Mouse (Mus musculus) adrenal gland, adult 2 months (tissue): ENCODE measurements around the gene Aqp3. TPM values are rescaled to one million over a fixed set of nuclear protein-coding genes. Genes with fewer than 3 reads are reported as not detected.

Experiments
- DNase-seq: peaks from one replicate; pipeline ENCODE4 v3.0.0; 2021
- polyA plus RNA-seq: library from polyadenylated mRNA; depleted of rRNA; stranded (reverse); fragments of >200 nt; gene quantifications from 2 replicates; pipeline ENCODE4 v1.2.3, GENCODE M21; 2012; rRNA removed
- total RNA-seq, 2 experiments: library from RNA; stranded (reverse); gene quantifications; 2 replicates each; pipeline ENCODE4 v1.2.3; 2021

Gene Aqp3
- total and polyA plus RNA-seq, 3 experiments, result 0.22 to 0.28 TPM; not detected in 1

- no peak for DNase-seq
These were observed 34.6 kb downstream of the Aqp3 start for GRCm38 (mm10) chr4:41063351-41063750.

GRCm38 (mm10) chr4:41057361-41057760 is 40.6 kb downstream of the Aqp3 start:
- DNase-seq, result no peak

- no peak for DNase-seq
These were observed 41.1 kb downstream of the Aqp3 start for GRCm38 (mm10) chr4:41056742-41057332.

- DNase-seq, result no peak
These were observed 41.7 kb downstream of the Aqp3 start for GRCm38 (mm10) chr4:41056253-41056652.

GRCm38 (mm10) chr4:41055111-41055510 is 42.9 kb downstream of the Aqp3 start:
- DNase-seq, result no peak

GRCm38 (mm10) chr4:41051781-41052180 is 46.2 kb downstream of the Aqp3 start:
- DNase-seq, result no peak

- peak; percentile 81 for DNase-seq
These were observed 47.0 kb downstream of the Aqp3 start for GRCm38 (mm10) chr4:41050726-41051675.

GRCm38 (mm10) chr4:41048926-41049325 is 49.1 kb downstream of the Aqp3 start:
- peak; percentile 47 for DNase-seq

GRCm38 (mm10) chr4:41047524-41048271 is 50.3 kb downstream of the Aqp3 start, which contains the start of gene Aqp7:
Gene Aqp7 (minus strand): TSS chr4:41048139.
- peak; percentile 46 for DNase-seq

GRCm38 (mm10) chr4:41046254-41046795 is 51.7 kb downstream of the Aqp3 start:
- DNase-seq, result no peak

- no peak for DNase-seq
These were observed 52.7 kb downstream of the Aqp3 start for GRCm38 (mm10) chr4:41045288-41045687.

- no peak for DNase-seq
These were observed 54.0 kb downstream of the Aqp3 start for GRCm38 (mm10) chr4:41043961-41044360.

- no peak for DNase-seq
These were observed 55.1 kb downstream of the Aqp3 start for GRCm38 (mm10) chr4:41042880-41043279.

Other genes with a start within 250 kb of the Aqp3 start
- gene B4galt1, start 244.2 kb downstream of the Aqp3 start, total RNA-seq, result 10 to 100 TPM; 53.0 to 67.7 TPM
- 166 and 197 TPM in 2 replicates for gene B4galt1, start 244.2 kb downstream of the Aqp3 start, polyA plus RNA-seq
- 100 to 1,000 TPM in 1 of 2 experiments, not detected in 1; 112 TPM for gene Spink4, start 178.1 kb downstream of the Aqp3 start, total RNA-seq
- gene Spink4, start 178.1 kb downstream of the Aqp3 start, polyA plus RNA-seq, result 6.3 and 15.7 TPM in 2 replicates
- 100 to 1,000 TPM; 274 to 368 TPM for gene Bag1, start 149.9 kb downstream of the Aqp3 start, total RNA-seq
- 268 and 567 TPM in 2 replicates for gene Bag1, start 149.9 kb downstream of the Aqp3 start, polyA plus RNA-seq
- 100 to 1,000 TPM; 101 to 104 TPM for gene Chmp5, start 149.8 kb downstream of the Aqp3 start, total RNA-seq
- 4.1 and 4.5 TPM in 2 replicates for gene Chmp5, start 149.8 kb downstream of the Aqp3 start, polyA plus RNA-seq
- 10 to 100 TPM; 66.1 to 93.2 TPM for gene Nfx1, start 127.3 kb downstream of the Aqp3 start, total RNA-seq
- 23.7 and 31.0 TPM in 2 replicates for gene Nfx1, start 127.3 kb downstream of the Aqp3 start, polyA plus RNA-seq
- 10 to 100 TPM; 20.8 to 42.1 TPM for gene Aqp7, start 50.0 kb downstream of the Aqp3 start, total RNA-seq
- gene Aqp7, start 50.0 kb downstream of the Aqp3 start, polyA plus RNA-seq, result 12.5 and 15.2 TPM in 2 replicates
- 10 to 100 TPM; 58.1 to 59.3 TPM for gene Nol6, start 26.3 kb upstream of the Aqp3 start, total RNA-seq
- gene Nol6, start 26.3 kb upstream of the Aqp3 start, polyA plus RNA-seq, result 66.5 and 89.8 TPM in 2 replicates
- gene Ube2r2, start 37.6 kb upstream of the Aqp3 start, total RNA-seq, result 100 to 1,000 TPM in 1 of 2 experiments, 10 to 100 TPM in 1; 94.6 to 105 TPM
- gene Ube2r2, start 37.6 kb upstream of the Aqp3 start, polyA plus RNA-seq, result 32.7 and 45.5 TPM in 2 replicates
- gene Ubap2, start 177.0 kb upstream of the Aqp3 start, total RNA-seq, result 10 to 100 TPM; 34.4 to 42.4 TPM
- gene Ubap2, start 177.0 kb upstream of the Aqp3 start, polyA plus RNA-seq, result 206 and 245 TPM in 2 replicates
- 10 to 100 TPM; 44.5 to 49.4 TPM for gene Dcaf12, start 216.7 kb upstream of the Aqp3 start, total RNA-seq
- gene Dcaf12, start 216.7 kb upstream of the Aqp3 start, polyA plus RNA-seq, result 22.1 and 26.0 TPM in 2 replicates